Mouse (Mus musculus): ENCODE data around the gene Ift81.

Gene Ift81

DNA sequence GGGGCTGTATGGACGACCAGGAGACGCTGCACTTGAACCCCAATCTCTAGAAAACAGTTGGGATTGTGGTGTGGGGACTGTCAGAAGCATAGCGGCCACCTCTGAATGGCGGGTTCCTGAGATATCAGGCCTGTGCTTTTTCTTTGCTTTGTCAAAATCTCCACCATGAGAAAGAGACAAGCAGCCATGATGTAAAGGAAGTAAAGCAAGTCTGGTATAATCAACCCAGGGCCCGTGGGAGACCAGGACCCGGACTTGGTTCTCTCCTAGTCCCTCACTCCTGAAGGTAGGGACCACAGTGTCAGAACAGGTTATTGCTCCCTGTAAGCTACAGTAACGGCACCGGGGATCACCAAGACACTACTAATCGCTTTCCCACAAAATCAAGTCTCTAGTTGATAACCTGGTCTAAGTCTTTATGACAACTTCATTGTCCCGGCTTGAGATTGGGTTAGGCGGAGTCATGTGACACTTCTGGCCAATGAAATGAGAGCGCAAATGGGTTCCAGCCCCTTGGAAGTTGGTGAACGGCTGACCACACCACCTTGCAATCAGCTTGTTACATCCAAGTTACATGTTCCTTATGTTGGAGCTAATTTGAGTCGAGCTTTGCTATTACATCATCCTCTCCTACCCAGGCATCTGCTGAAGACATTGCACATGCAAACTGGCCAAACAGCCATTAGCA is 11.4 kb upstream of the Ift81 start:
- DNase-seq (ENCODE audit: low spot score in 2 of 2): no peak

DNA sequence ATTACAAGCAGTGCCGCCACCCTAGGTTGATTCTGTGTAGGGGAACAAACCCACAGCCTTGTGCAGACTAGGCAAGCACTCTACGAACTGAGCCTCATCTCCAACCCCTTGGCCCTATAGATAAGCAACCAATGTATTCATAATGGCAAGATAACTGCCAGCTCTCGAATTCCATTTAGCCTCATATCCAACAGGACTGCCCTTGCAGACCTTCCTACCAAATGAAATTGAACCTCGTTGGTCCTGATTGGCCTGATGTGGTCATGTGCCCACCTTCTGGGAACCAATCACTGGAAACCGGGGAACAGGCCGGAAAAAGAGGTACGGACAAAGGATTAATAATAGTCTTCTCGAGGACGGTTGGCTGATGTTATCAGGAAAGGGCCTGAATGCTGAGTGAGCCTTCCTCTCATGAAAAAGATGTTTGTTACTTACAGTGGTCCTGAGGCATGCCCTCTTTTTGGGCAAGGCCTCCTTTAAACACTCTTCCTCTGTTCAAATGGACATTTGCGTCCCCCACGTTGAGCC is 10.7 kb upstream of the Ift81 start:
- DNase-seq (ENCODE audit: low spot score in 2 of 2): no peak

DNA sequence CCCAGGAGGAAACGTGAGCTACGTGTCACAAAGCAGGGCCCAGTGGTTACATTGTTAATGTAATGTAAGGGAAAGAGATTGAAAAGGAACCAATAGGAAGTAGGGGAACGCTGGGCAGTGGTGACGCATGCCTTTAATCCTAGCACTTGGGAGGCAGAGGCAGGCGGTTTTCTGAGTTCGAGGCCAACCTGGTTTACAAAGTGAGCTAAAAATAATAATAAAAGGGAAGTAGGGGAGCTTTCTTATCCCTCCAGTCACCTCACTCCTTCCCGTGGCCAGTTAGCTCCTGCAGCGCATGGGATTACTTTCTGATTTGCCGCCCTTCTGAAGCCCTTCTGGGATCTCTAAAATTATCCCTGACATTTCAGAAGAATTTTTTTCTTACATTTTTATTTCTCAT is 9.5 kb upstream of the Ift81 start:
- DNase-seq (ENCODE audit: low spot score in 2 of 2): no peak

DNA sequence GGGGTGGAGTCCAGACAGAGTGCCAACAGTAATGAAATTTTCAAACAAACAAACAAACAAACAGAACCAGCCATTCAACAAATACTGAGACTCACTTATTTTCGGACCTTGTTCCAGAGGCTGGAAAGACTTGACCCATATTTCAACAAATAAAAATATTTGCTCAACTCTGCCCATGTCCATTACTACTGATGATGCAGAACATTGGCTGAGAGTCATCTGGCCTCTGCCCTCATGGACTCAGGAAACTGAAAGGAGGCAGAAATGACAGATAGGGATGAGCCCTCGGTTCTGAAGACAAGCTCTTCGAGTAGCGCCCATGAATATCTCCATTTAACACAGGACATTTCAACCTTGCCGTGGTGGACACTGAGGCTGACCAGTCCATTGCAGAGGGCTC is 8.2 kb upstream of the Ift81 start:
- DNase-seq (ENCODE audit: low spot score in 2 of 2): no peak

DNA sequence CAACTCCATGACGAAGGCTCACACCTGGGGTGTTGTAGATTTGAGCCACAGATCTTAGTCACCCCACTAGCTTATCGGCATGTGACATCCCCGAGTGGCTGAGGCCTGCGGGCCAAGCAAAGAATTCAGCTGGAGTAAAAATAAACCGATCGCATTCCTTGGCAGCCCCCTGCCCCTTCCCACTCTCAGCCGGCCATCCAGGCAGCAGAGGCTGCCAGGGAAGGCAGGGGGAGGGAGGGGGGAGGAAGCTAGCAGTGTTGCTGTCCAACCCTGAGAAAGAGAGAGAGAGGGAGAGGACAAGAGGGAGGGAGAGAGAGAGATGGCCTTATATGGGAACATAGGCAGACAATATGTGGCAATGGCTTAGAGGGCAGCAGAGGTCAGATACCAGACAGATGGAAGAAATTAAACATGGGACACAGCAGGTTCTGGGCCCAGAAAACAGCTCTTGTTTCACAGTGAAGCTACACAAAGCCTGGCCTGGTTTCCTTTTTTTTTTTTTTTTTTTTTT is 7.1 kb upstream of the Ift81 start:
- no peak for DNase-seq (ENCODE audit: low spot score in 2 of 2)

- DNase-seq (ENCODE audit: low spot score in 2 of 2): no peak
Measured at GRCm38 (mm10) chr5:122619686-122620296, 5.5 kb upstream of the Ift81 start.

DNA sequence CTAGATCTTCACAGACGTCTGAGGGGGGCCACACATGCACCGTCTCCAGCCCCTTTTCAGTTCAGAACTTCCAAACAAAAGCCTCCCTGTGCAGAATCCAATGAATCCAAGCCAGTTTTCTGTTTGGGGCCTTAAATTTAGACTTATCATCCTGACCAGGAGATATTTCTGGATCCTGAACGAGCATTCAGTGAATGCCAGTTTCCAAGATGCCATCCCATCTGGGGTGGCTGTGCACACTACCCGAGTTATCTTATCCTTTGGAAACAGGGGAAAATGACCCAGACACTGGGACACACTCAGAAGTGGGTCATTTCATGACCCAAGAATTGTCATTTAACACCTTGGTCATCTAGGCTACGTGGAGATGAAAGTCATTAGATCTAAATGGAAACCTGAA is 3.4 kb upstream of the Ift81 start:
- no peak for DNase-seq (ENCODE audit: low spot score in 2 of 2)

DNA sequence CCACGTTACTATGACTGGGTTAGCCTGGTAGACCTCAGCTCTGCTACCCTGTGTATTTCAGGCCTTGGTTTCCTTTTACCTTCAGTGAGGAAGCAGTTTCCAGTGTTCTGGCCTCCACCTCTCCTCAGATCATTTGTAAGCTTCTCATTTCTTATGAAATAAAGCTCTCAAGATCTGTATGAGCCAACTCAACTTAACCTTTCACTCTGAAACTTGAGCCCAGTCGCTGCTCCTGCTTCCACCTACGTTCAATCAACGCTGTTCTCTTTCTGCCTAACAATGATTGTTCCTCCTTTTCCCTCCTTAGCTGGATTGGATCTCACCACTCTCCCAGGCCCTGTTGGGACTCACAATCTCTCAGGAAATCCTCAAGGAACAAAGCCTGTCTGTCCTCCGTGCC is 2.7 kb downstream of the Ift81 start:
- DNase-seq (ENCODE audit: low spot score in 2 of 2): no peak

DNA sequence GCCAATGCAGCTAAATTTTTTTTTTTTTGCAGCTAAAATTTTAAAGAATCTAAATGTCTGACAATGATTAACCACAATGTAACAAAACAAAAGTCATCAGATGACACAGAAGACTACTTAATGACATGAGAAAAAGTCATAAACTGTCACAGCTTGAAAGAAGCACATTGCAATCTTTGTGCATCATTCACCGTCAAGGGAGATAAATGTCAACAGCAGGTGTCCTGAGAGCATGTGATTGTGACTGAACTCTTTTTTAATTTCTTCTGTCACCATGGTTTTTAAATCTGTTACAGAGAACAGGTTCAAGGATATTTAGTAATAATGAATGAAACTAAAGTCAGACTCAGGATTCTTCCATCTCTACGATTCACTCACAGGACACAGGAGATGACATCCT is 9.4 kb downstream of the Ift81 start:
- no peak for DNase-seq (ENCODE audit: low spot score in 2 of 2)

DNA sequence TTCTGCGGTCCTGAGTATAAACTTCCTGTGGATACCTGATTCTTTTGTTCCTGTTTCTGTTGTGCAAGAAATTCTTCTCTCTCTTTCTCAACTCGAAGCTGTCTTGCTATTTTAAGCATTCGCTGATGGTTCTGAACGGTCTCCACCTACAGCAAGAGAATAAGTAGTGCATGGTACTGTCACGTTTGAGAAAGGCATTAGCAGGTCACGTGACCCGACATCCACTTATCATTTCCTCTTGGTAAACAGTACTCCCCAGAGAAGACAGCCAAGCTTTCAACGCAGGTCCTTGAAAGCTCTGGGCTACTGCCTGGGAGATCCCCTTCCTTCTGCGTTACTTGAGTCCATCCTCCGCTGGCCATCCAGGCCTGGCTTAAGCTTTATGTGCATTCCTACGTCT is 12.1 kb downstream of the Ift81 start:
- no peak for DNase-seq (ENCODE audit: low spot score in 2 of 2)

DNA sequence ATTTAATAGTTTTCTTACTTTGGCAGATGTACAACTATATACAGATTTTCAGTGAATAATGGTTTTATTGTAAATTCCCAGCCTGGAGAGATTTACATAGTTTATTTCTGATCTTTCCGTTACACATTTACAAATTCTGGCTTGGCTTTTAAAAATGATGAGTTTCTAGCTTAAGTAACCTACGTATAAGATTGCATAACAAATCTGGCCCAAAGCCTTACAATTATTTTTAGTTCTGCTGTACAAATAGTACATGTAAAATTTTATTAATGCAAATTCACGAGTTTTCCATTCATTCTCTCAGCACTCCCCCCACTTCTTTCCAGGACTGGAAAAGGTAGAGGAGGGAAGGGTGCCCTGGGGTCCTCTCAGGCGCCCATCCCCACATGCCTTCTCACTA is 18.8 kb downstream of the Ift81 start:
- no peak for DNase-seq (ENCODE audit: low spot score in 2 of 2)

DNA sequence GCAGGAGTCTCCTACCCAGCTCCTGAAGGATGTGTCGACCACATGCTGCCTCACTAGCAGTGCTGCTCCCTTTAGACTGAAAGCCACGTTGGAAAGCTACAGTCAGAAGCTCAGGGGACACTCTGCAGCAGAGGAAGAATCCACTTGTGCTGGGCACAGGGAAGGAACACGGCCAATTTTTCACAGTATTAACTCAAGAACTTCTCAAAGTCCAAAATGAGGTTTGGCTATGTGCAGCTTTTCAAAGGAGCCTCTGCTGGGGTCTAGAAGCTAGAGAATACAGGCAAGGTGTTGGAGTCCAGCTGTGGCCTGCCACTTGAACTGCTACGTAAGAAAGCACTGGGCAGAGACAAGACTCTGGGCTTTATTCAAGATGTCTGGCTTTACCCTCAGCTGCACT is 24.4 kb downstream of the Ift81 start:
- DNase-seq (ENCODE audit: low spot score in 2 of 2): no peak

DNA sequence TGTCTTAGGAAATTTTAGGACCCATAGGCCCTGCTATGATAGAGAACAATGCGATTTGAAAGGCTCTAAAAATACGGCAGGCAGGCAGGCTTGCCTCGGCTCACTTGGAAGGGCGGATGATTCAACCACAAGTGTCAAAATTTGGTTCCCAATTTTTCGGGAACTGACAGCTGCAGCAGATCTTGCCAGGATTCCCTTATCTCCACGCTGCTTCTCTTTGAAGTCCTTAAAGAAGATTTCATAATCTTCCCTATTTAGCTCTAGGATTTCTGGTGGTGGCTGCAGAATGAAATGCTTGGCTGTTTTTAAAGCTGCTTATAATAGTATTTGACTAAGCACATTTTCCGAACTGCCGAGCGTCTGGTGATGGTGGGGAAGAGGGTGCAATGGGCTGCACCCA is 28.8 kb downstream of the Ift81 start:
- DNase-seq (ENCODE audit: low spot score in 2 of 2): peak; percentile 62 to 77

DNA sequence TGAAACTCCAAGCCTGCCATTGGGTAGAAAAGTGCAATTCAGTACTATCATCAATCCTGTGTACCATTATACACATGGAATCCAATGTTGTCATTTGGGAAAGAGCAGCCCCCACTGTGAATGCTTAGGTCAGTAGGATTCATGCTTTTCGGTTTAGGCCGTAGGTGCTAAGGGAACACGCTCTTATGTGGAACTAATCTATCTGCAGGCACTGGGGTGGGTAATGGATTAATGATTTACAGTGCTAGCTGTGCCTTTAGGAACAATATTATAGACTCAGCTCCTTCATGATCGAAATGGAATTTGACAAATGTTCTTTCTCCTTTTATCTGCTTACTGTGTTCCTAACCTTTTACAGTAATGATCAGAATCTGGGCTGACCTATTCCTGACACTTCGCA is 30.2 kb downstream of the Ift81 start:
- no peak for DNase-seq (ENCODE audit: low spot score in 2 of 2)

- no peak for DNase-seq (ENCODE audit: low spot score in 2 of 2)
Measured at GRCm38 (mm10) chr5:122576683-122577329, 37.5 kb downstream of the Ift81 start.

- DNase-seq (ENCODE audit: low spot score in 2 of 2): no peak
Measured at GRCm38 (mm10) chr5:122572001-122572400, 42.3 kb downstream of the Ift81 start.

DNA sequence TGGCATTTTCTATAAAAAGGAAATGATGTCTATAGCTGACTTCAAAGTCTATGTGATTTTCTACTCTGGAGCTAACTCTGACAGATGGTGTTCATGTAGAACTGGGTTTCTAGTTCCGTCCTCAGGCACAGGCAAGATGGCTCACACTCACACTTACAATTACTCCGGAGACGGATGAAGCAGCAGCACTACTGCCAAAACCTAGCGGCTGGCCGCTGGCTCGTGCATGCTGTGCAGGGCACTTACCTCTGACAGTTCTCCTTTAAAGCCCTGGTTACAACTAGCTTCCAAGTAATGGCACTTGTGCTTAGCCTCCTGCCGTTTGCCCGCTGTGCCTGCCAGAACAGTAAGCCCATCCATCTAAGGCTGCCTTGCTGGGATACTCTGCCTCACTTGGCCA is 47.7 kb downstream of the Ift81 start:
- DNase-seq (ENCODE audit: low spot score in 2 of 2): peak; percentile 68 to 76

DNA sequence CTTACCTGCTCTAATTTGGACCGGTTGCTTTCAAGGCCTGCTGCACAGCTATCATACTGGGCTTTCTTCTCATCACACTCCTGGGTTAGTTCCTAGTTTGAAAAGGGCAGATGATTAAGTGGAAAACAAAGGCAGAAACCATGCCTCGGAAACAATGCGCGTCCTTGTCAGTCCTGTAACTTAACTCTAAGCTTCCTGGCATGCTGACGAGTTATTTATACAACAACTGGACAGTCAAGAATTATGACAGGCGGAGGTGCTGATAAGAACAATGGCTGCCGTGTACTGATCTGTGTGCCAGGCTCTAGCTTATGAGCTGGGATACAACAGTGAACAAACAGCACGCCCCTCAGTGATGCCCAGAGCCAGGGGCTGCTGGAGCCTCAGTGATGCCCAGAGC is 53.7 kb downstream of the Ift81 start:
- DNase-seq (ENCODE audit: low spot score in 2 of 2): no peak

DNA sequence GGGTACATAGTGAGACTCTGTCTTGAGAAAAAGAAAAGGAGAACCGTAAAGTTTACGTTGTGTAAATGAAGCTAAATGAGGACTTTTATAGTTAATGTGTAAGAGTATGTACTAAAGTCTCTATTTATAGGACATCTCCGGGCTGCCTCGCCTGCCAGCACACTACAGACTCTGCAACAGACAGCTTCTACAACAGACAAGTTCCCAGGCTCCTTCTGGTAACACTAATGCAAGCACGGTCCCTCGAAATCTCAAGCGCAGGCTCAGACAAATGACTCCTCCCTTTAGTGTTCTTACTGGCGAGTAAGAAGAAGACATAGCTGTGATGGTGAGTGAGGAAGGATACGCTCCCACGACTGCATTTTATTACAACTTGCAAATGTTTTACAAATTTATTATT is 56.2 kb downstream of the Ift81 start:
- no peak for DNase-seq (ENCODE audit: low spot score in 2 of 2)

GRCm38 (mm10) chr5:122555107-122555506 is 59.2 kb downstream of the Ift81 start:
- DNase-seq (ENCODE audit: low spot score in 2 of 2): no peak

DNA sequence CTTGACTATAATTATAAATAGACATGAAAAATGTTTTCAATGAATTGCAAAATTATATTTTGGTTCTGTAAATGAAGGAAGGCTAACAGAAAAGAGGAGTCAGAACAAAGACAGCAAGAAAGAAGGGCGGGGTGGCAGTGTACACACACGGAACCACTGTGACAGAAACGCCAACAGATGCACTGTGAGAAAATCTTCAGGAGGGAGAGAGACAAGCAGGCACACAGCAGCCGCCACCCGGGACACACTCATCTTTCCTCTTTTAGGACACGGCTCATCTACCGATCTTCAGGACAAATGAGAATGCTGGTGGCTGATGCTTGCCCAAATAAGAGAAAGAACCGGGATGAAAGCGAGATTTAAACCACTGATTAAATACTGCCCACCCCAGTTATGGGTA is 61.7 kb downstream of the Ift81 start:
- peak in 1 of 2 experiments; percentile 39 for DNase-seq (ENCODE audit: low spot score in 2 of 2)

- no peak for DNase-seq (ENCODE audit: low spot score in 2 of 2)
Measured at GRCm38 (mm10) chr5:122550460-122550859, 63.9 kb downstream of the Ift81 start.

GRCm38 (mm10) chr5:122548671-122549070 is 65.6 kb downstream of the Ift81 start:
- DNase-seq (ENCODE audit: low spot score in 2 of 2): no peak
